In genomic region chr9:62380351-62380750, GRCm38 (mm10) we compare ENCODE assay signal across 21 mouse cellular contexts. TPM values are rescaled to one million over a fixed set of nuclear protein-coding genes. Genes with fewer than 3 reads are reported as not detected.
A peak's percentile ranks its signal among the peaks of the same experiment; 100 is the strongest.
DNase-seq lines count a peak whose midpoint lies in the region; ATAC-seq and TF ChIP-seq lines count a peak whose summit lies in the region.
"Had no signal": no experiment of that assay in that cellular context is flagged by ENCODE, and none has a peak within 500 bp of the region (broad histone marks: within the 10 kb centered on the region; RNA-seq: fewer than 3 reads in every experiment).

No protein-coding gene starts in this region.

- H3K36me3 ChIP-seq in heart, embryonic 12.5 days = peaks cover 50% of the 10 kb centered on the region
- H3K36me3 ChIP-seq in hindbrain, embryonic 16.5 days (ENCODE audit: control insufficient read depth, insufficient read depth, low read length) = peaks cover 16% of the 10 kb centered on the region
- peaks cover 47% of the 10 kb centered on the region for H3K36me3 ChIP-seq in hindbrain, embryonic 14.5 days (replicated peaks; ENCODE audit: control insufficient read depth, insufficient read depth)
- H3K36me3 ChIP-seq in midbrain, embryonic 10.5 days = peaks cover 53% of the 10 kb centered on the region
- H3K36me3 ChIP-seq in midbrain, embryonic 14.5 days (ENCODE audit: control insufficient read depth, insufficient read depth, low read length) = peaks cover 42% of the 10 kb centered on the region
- peaks cover 36% of the 10 kb centered on the region for H3K36me3 ChIP-seq in liver, postnatal 0 days (replicated peaks; ENCODE audit: insufficient read depth, low read length)

- H3K4me2 ChIP-seq in heart, embryonic 12.5 days = no peak overlapping the region
- no peak overlapping the region for H3K4me2 ChIP-seq in hindbrain, embryonic 16.5 days (ENCODE audit: low read length)
- no peak overlapping the region for H3K4me2 ChIP-seq in hindbrain, embryonic 14.5 days (replicated peaks)
- no peak overlapping the region for H3K4me2 ChIP-seq in midbrain, embryonic 14.5 days (ENCODE audit: low read length)
- no peak overlapping the region for H3K4me2 ChIP-seq in liver, postnatal 0 days (ENCODE audit: low read depth, low read length)
- H3K4me2 ChIP-seq: embryonic facial prominence, embryonic 13.5 days; limb, embryonic 13.5 days; lung, embryonic 15.5 days; midbrain, embryonic 12.5 days; neural tube, embryonic 12.5 days had no signal

- intact Hi-C loops in heart, postnatal 10 days (cut with DNase I) = no loop called here

- TF ChIP-seq EP300 in liver, postnatal 0 days (IDR thresholded peaks at IDR 0.05; ENCODE audit: low read depth) = no peak

- no peak overlapping the region for H3K9ac ChIP-seq in heart, embryonic 12.5 days
- H3K9ac ChIP-seq in hindbrain, embryonic 16.5 days (ENCODE audit: low read depth, low read length) = no peak overlapping the region
- H3K9ac ChIP-seq in hindbrain, embryonic 14.5 days = no peak overlapping the region
- no peak overlapping the region for H3K9ac ChIP-seq in midbrain, embryonic 14.5 days (replicated peaks; ENCODE audit: low read length)
- no peak overlapping the region for H3K9ac ChIP-seq in liver, postnatal 0 days (replicated peaks)
- H3K9ac ChIP-seq: embryonic facial prominence, embryonic 13.5 days; limb, embryonic 13.5 days; lung, embryonic 15.5 days; midbrain, embryonic 12.5 days; neural tube, embryonic 12.5 days had no signal

- no peaks in the 10 kb centered on the region for H3K9me3 ChIP-seq in heart, embryonic 12.5 days (replicated peaks)
- H3K9me3 ChIP-seq in hindbrain, embryonic 16.5 days (ENCODE audit: control insufficient read depth, low read length) = no peaks in the 10 kb centered on the region
- H3K9me3 ChIP-seq in hindbrain, embryonic 14.5 days (ENCODE audit: control insufficient read depth, low read length) = no peaks in the 10 kb centered on the region
- no peaks in the 10 kb centered on the region for H3K9me3 ChIP-seq in midbrain, embryonic 10.5 days (replicated peaks)
- H3K9me3 ChIP-seq in midbrain, embryonic 14.5 days (ENCODE audit: control insufficient read depth, low read length) = no peaks in the 10 kb centered on the region
- no peaks in the 10 kb centered on the region for H3K9me3 ChIP-seq in liver, postnatal 0 days (ENCODE audit: low read length)
- H3K9me3 ChIP-seq: embryonic facial prominence, embryonic 13.5 days; limb, embryonic 13.5 days; lung, embryonic 15.5 days; midbrain, embryonic 12.5 days; neural tube, embryonic 12.5 days had no signal

- 67% methylated on average over 5 of the region's 5 CpGs for WGBS in heart, embryonic 12.5 days
- 61% methylated on average over 5 of the region's 5 CpGs for WGBS in hindbrain, embryonic 16.5 days
- 51% methylated on average over 5 of the region's 5 CpGs for WGBS in hindbrain, embryonic 14.5 days
- 64% methylated on average over 5 of the region's 5 CpGs for WGBS in midbrain, embryonic 10.5 days
- 64% methylated on average over 5 of the region's 5 CpGs for WGBS in midbrain, embryonic 14.5 days
- 55% methylated on average over 5 of the region's 5 CpGs for WGBS in liver, postnatal 0 days (ENCODE audit: insufficient replicate concordance)

- no peak for TF ChIP-seq CTCF in liver, postnatal 0 days (IDR thresholded peaks at IDR 0.05; ENCODE audit: low read depth)

- no peak overlapping the region for H3K4me3 ChIP-seq in heart, embryonic 12.5 days
- no peak overlapping the region for H3K4me3 ChIP-seq in hindbrain, embryonic 16.5 days (ENCODE audit: low read length)
- no peak overlapping the region for H3K4me3 ChIP-seq in hindbrain, embryonic 14.5 days (replicated peaks; ENCODE audit: low read length)
- H3K4me3 ChIP-seq in midbrain, embryonic 10.5 days = no peak overlapping the region
- no peak overlapping the region for H3K4me3 ChIP-seq in midbrain, embryonic 14.5 days (replicated peaks; ENCODE audit: low read depth, low read length)
- no peak overlapping the region for H3K4me3 ChIP-seq in liver, postnatal 0 days (ENCODE audit: low read depth, low read length)
- H3K4me3 ChIP-seq: embryonic facial prominence, embryonic 13.5 days; limb, embryonic 13.5 days; lung, embryonic 15.5 days; midbrain, embryonic 12.5 days; neural tube, embryonic 12.5 days had no signal

- DNase-seq in heart, postnatal 10 days = no peak
- no peak for DNase-seq in hindbrain, embryonic 14.5 days (ENCODE audit: low spot score)
- no peak for DNase-seq in midbrain, embryonic 10.5 days (ENCODE audit: low spot score)
- DNase-seq in midbrain, embryonic 14.5 days = no peak
- no peak for DNase-seq in liver, postnatal 0 days
- DNase-seq: cerebellum, adult 9-10 months; gastrocnemius, postnatal 25 days; kidney, adult 8-10 months; kidney, postnatal 4 days; right cerebral cortex, postnatal 4 days had no signal

- peaks cover 23% of the 10 kb centered on the region for H3K4me1 ChIP-seq in heart, embryonic 12.5 days (replicated peaks)
- peaks cover 6% of the 10 kb centered on the region; the same call in 1 of the 2 replicates for H3K4me1 ChIP-seq in hindbrain, embryonic 16.5 days (ENCODE audit: control insufficient read depth, insufficient read depth, low read depth, low read length)
- no peaks in the 10 kb centered on the region for H3K4me1 ChIP-seq in hindbrain, embryonic 14.5 days (replicated peaks; ENCODE audit: control insufficient read depth, insufficient read depth, low read length)
- H3K4me1 ChIP-seq in midbrain, embryonic 10.5 days = peaks cover 12% of the 10 kb centered on the region
- H3K4me1 ChIP-seq in midbrain, embryonic 14.5 days (ENCODE audit: control insufficient read depth, insufficient read depth, low read length) = 0 out of 2 replicates have a peak, but pooled peaks cover 3% of the 10 kb centered on the region
- H3K4me1 ChIP-seq in liver, postnatal 0 days (ENCODE audit: insufficient read depth) = peaks cover 14% of the 10 kb centered on the region
- H3K4me1 ChIP-seq: limb, embryonic 13.5 days; neural tube, embryonic 12.5 days had no signal

- no peaks in the 10 kb centered on the region for H3K27me3 ChIP-seq in heart, embryonic 12.5 days (replicated peaks)
- no peaks in the 10 kb centered on the region for H3K27me3 ChIP-seq in hindbrain, embryonic 16.5 days (replicated peaks; ENCODE audit: control insufficient read depth, insufficient read depth, low read length)
- H3K27me3 ChIP-seq in hindbrain, embryonic 14.5 days (ENCODE audit: control insufficient read depth, insufficient read depth, low read length) = no peaks in the 10 kb centered on the region
- no peaks in the 10 kb centered on the region for H3K27me3 ChIP-seq in midbrain, embryonic 10.5 days (ENCODE audit: low read depth, poor library complexity, severe bottlenecking)
- H3K27me3 ChIP-seq in midbrain, embryonic 14.5 days (ENCODE audit: control insufficient read depth, insufficient read depth, low read length) = no peaks in the 10 kb centered on the region
- H3K27me3 ChIP-seq in liver, postnatal 0 days (ENCODE audit: insufficient read depth, low read length) = no peaks in the 10 kb centered on the region
- H3K27me3 ChIP-seq: CH12.LX; embryonic facial prominence, embryonic 13.5 days; limb, embryonic 13.5 days; lung, embryonic 15.5 days; midbrain, embryonic 12.5 days; neural tube, embryonic 12.5 days had no signal

- ATAC-seq in heart, embryonic 12.5 days (ENCODE audit: insufficient number of reproducible peaks, low FRiP score) = no peak
- ATAC-seq in hindbrain, embryonic 16.5 days = 0 out of 2 replicates have a peak, but pooled peaks have one; percentile 17
- ATAC-seq in hindbrain, embryonic 14.5 days (ENCODE audit: low FRiP score) = no peak
- no peak for ATAC-seq in midbrain, embryonic 14.5 days (ENCODE audit: low FRiP score, low TSS enrichment)
- ATAC-seq in liver, postnatal 0 days = peak; percentile 32; the same call in 1 of the 2 replicates
- ATAC-seq in erythroblast, adult 5-6 weeks (replicated peaks; ENCODE audit: low FRiP score, poor library complexity, severe bottlenecking) = no peak
- ATAC-seq: forebrain, embryonic 16.5 days; inflammation-experienced regulatory T-cells, adult 6 months had no signal

- H3K27ac ChIP-seq in heart, embryonic 12.5 days (ENCODE audit: poor library complexity, severe bottlenecking) = peak overlapping the region; percentile 67; the same call in 1 of the 2 replicates
- H3K27ac ChIP-seq in hindbrain, embryonic 16.5 days (ENCODE audit: low read depth, low read length) = no peak overlapping the region
- H3K27ac ChIP-seq in hindbrain, embryonic 14.5 days = no peak overlapping the region
- H3K27ac ChIP-seq in midbrain, embryonic 10.5 days (replicated peaks) = 0 out of 2 replicates have a peak overlapping the region, but pooled peaks have one; percentile 6
- no peak overlapping the region for H3K27ac ChIP-seq in midbrain, embryonic 14.5 days (replicated peaks; ENCODE audit: low read depth, low read length)
- peak overlapping the region; percentile 45; the same call in 1 of the 2 replicates for H3K27ac ChIP-seq in liver, postnatal 0 days (ENCODE audit: low read depth)
- H3K27ac ChIP-seq: embryonic facial prominence, embryonic 13.5 days; limb, embryonic 13.5 days; midbrain, embryonic 12.5 days; neural tube, embryonic 12.5 days had no signal

RNA-seq across cellular contexts. Expression of gene Anp32a, which starts 39.3 kb away (rescaled TPM):
- 156 and 158 TPM in 2 replicates for polyA plus RNA-seq in heart, embryonic 12.5 days (2016; fragmentation: Nextera tagmentation; extraction: Ambion mirVana)
- 100 to 1,000 TPM; 231 to 270 TPM for total RNA-seq in heart, postnatal 10 days (2021)
- polyA plus RNA-seq in hindbrain, embryonic 16.5 days (2015; fragmentation: Nextera tagmentation; extraction: Ambion mirVana) = 115 and 156 TPM in 2 replicates
- polyA plus RNA-seq in hindbrain, embryonic 14.5 days (2014; fragmentation: Nextera tagmentation; extraction: Ambion mirVana) = 73.0 and 85.4 TPM in 2 replicates
- 237 and 298 TPM in 2 replicates for polyA plus RNA-seq in midbrain, embryonic 10.5 days (2016; fragmentation: Nextera tagmentation; extraction: Ambion mirVana)
- polyA plus RNA-seq in midbrain, embryonic 14.5 days (2014; fragmentation: Nextera tagmentation; extraction: Ambion mirVana) = 81.0 and 82.1 TPM in 2 replicates
- 54.5 and 60.4 TPM in 2 replicates for polyA plus RNA-seq in liver, postnatal 0 days (2015; fragmentation: Nextera tagmentation; extraction: Ambion mirVana)
- total RNA-seq in erythroblast, adult 5-6 weeks (2015; ENCODE audit: low replicate concordance) = 71.1 and 137 TPM in 2 replicates
- 126 and 136 TPM in 2 replicates for total RNA-seq in erythroblast, adult 5-6 weeks (2017; ENCODE audit: low replicate concordance)

Comparison
In these comparisons a context has a peak if more than half of its experiments do, and no peak if none do; other contexts are left out.
1. ATAC-seq: peak in hindbrain, embryonic 16.5 days (single experiment) and liver, postnatal 0 days (single experiment); none in heart, embryonic 12.5 days (single experiment), hindbrain, embryonic 14.5 days (single experiment), midbrain, embryonic 14.5 days (single experiment) and erythroblast, adult 5-6 weeks (single experiment).
2. H3K27ac ChIP-seq: peak in heart, embryonic 12.5 days (single experiment), midbrain, embryonic 10.5 days (single experiment) and liver, postnatal 0 days (single experiment); none in hindbrain, embryonic 16.5 days (single experiment), hindbrain, embryonic 14.5 days (single experiment) and midbrain, embryonic 14.5 days (single experiment).